Mouse (Mus musculus) CD4-positive, CD25-positive, alpha-beta regulatory T cell, adult 2 months (primary cell): ENCODE results near the gene Galp.
A peak's percentile ranks its signal among the peaks of the same experiment; 100 is the strongest.

Experiments
- DNase-seq: peaks from one replicate; pipeline ENCODE4 v3.0.0-alpha.2; 2012; ENCODE audit warnings: low read depth, low spot score

The Galp gene

DNA sequence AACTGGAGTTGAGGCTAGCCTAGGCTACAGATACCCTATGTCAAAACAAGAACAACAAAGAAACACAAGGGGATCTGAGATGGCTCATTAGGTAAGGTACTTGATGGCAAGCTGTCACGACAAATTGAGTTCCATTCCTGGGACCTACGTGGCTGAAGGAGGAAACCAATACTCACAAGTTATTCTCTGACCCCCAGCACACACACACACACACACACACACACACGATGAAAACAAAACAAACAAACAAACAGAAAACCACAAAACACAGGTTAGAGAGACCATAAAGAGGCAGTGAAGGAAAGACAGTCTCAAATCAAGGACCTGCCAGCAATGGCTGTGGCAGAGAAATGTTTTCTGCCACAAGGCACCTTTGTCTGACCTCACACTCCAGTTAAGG, at the start of gene Galp:
TSS of gene Galp (plus strand) at position 301 of the 400 bp plus-strand sequence.
- DNase-seq: no peak

DNA sequence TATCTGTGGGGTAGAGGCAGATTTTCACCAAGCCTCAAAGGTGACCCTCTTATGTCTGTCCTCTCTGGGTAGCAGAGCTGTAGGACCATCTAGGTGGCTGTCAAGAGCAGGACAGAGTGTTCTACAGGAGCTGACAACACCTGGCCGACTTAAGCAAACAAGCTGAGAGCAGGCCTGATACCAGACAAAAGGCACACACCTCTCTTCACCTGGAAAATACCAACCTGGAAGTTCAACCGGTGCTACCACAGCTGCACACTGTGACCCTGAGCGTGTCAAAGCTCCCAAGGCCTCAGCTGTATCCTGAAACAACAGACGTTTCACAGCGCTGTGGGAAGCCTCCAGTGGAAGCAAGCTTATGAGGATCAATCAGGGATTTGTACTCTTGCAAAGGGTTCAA, 49.2 kb upstream of the Galp start:
- no peak for DNase-seq

DNA sequence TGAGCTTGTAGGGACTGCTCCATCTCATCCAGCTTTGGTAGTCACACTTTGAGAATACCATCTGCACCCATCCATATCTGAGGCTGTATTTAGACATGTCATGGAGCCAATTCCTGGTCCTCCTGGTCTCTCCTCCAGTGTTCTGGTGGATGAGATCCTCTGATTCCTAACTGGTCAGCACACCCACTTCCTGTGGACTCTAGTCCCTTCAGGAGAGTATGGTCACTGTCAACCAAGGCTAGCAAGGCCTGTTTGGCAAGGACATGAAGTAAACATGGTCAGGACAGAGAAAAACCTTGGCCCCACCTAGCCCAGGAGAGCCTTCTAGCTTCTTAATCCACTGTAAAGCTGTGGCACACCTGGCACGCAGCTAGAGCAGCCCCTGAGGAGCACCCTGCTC, 45.6 kb upstream of the Galp start:
- DNase-seq: no peak

DNA sequence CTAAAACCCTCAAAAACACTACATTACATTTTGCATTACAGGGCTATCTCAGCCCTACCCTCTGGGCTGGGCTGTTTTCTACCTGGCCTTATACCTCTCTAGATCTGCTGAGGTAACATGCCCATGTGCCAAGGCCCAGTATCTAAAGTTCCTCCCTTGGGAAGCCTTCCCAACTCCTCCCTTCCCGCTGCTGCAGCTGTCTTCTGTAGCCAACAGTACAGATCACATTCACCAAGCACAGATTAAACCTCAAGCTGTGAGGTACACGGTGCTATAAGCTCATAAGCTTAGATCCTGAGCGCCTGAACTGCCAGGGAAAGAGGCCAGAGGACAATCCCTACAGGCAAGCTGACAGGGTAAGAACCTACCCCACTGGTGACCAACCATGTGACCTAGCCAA, 44.9 kb upstream of the Galp start:
- no peak for DNase-seq

DNA sequence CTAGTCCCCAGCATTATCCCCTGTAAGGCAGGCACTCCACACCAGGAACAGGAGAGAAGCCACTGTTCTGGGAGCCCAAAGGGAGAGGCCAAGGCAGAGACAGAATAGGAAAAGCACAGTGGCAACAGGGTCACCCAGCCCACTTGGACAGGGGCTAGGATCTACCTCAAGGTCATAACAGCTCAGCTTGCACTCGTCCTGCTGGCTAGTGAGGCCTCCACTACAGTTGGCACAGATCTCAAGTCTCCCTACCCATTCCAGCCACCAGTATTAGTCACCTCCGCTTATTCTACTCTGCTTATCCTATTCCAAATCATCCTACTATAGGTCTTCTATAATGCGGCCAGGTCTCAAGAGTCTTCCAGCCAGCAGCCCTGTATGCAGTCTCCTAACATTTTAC, 43.8 kb upstream of the Galp start:
- no peak for DNase-seq

DNA sequence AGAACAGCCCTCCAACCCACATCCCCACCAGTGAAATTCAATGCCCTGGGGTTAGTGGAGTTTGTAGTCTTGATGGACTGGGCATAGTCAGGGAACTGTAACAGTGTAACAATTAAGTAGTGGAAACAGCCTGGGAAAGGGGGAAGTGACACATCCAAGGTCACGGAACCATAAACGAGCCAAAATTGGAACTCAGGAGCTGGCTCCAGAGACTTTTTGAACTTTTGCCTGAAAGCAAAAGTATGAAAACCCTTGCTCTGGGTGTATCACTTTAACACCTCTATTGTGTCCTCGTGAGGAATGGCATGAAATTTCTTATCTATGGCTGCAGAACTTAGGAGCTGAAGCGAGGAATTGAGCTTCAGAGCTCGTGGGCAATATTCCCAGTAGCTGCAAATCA, 42.7 kb upstream of the Galp start:
- DNase-seq: no peak

DNA sequence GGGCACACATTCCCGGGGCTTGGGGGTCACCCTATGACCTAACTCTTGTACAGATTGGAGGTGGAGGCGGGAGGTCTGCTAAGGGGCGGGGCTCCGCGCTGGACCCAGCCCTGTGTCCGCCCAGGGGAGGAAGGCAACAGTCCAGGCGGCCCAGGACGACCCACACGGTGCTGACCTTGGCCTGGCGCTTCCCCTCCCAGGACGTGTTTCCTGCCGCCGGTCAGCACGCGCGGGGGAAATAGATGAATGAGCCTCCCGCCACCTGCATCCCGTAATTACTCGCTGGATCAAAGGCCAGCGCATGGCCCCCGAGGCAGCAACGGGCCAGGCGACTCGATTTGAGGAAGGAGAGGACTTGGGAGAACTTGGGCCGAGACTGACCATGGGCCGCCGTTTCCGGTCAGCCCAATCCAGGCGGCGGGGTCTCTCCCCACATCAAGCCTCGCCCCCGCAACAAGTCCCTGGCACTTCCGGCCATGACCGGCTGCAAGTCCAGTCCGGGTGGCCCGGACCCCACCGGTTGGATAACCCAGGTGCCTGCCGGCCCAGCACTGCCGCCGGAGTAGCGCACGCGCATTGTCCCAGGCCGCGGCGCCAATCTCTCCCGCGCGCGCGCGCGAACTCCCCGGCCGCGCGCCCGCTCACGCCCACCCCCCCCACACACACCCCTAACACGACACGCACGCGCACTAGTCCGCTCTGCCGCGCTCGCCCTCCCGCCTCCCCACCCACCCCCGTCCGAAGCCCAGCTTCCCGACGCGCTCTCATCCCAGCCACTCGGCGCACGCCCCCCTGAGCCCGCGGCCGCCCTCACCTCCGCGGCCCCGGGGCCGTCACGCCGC, 41.6 kb upstream of the Galp start:
- DNase-seq: peak; percentile 93

DNA sequence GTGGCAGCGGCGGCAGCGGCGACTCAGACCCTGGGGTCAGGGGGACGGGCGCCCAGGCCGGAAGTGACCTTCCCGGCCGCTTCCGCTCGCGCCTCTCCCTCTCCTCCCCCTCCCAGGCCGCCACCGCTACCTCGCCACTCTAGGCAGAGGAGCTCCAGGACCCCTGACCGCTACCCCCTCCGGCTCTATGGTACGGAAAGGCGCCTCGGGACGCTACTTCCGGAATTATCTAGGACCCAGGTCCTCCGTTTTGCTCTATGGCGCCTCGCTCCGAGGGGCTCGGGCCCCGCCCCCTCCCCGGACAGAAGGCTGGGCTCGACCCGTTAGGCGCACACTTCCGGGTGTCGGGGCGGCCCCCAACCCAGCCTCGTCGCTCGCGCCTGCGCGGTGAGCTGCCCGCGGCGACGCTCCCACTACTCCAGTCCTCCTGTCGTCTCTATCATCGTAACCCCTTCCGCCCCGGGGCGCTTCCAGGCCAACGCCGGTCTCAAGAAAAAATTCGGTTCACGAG, 40.9 kb upstream of the Galp start, which contains the start of gene Zfp787:
TSS of gene Zfp787 (minus strand) at position 97 of the 511 bp plus-strand sequence.
- DNase-seq: peak; percentile 96

DNA sequence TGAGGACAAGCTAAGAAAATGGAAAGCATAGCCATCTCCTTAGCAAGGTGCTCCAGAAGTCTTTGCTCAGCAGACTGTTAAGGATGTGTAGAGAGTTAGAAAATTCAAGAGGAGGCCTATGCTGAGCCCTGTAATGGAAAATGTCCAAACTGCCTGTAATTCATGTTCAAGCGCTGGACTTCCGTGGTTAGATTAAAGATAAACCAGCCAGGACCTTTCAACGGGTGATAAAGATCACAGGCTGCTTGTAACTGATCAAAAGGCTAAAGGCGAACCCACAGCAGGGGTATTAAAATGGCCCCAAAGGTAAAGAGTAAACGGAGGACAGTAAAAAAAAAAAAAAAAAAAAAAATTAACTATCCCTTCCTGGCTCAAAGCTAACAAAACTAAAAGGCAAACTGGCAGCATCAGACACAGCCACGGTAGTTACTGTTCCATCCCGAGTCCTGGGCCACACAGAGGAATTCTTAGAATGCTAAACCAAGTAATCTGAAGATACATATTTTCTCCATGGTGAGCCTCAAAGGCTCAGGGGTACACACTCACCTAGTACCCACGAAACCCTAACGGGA, 39.9 kb upstream of the Galp start:
- DNase-seq: no peak

DNA sequence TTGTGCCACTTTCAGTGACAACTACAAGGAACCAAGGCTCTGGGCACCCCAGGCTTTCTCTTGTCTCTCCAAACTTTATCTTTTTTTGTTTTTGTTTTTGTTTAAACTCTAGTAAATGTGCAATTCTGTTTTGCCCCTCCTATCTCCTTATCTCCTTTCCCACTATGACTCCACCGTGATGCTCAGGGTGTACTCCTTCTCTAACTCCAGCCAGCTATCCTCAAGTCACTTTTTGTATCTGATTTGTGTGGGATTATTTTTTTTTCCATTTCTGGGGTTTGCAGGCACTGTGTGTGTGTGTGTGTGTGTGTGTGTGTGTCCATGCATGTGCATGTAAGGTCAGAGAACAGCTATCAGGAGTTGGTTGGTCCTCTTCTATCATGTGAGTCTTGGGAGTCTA, 39.4 kb upstream of the Galp start:
- DNase-seq: no peak

DNA sequence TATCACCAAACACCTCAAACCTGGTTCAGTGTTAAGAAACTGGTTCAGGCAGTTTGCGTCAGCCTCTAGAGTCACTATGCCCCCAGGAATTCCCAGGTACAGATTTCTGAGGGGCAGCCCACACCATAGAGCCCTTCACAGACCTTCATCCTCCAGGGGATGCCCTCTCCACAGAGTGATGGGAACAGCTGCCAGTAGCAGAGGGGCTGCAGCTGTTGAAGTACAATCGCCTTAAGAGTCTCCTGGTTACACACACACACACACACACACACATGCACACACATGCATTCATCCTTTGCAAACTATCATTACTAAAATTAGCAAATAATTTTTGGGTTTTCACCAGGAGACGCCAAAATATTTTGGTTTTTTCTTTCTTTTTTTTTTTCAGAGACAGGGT, 37.3 kb upstream of the Galp start:
- DNase-seq: no peak

DNA sequence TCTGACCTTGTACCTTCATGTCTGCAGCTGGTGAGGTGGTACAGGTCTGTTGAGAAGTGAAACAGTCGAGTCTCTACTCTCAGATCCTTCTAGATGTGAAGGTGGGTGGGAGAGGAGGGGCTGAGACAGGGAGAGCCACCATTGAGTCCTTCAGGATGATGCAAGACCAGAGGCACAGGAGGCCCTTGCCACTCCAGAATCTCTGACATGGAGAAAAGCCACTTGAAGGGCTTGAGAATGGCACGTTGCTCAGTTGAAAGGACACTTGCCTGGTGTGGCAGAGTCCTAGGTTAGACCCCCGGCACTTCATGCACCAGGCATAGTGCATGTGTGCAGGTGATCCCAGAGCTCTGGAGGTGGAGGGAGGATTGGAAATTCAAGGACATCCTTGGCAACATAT, 35.3 kb upstream of the Galp start:
- DNase-seq: no peak

DNA sequence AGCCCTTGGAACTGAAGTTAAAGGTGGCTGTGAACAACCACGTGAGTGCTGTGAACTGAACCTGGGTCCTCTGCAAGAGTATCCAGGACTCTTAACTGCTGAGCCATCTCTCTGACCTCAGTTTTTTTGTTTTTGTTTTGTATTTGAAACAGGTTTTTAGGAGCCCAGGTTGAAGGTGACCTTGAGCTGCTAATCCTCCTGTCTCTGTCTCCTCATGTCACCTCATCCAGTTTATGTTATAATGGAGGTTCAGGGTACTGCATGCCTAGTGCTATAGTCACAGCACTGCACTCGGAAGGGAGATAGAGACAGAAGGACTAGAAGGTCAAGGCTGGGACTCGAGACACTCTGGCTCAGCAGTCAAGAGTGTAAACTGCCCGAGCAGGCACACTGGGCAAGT, 34.7 kb upstream of the Galp start:
- no peak for DNase-seq

DNA sequence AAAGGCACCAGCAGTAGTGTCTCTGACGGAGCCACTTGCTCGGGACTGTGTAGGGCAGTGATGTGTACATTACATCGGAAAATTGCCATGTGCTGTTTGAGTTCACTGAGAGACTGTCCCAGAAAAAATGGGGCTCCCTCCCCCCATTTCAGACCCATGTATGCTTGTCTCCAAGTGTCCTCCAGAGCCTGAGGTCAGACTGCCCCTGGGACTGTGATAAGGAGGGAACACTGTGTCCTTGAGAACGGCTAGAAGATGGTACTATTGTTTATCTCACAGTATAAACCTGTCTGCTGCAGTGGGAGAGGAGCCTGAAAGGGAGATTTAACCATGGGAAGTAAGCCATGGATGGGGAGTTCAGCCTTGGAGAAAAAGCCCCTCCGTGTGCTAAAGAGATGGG, 32.2 kb upstream of the Galp start:
- DNase-seq: no peak

DNA sequence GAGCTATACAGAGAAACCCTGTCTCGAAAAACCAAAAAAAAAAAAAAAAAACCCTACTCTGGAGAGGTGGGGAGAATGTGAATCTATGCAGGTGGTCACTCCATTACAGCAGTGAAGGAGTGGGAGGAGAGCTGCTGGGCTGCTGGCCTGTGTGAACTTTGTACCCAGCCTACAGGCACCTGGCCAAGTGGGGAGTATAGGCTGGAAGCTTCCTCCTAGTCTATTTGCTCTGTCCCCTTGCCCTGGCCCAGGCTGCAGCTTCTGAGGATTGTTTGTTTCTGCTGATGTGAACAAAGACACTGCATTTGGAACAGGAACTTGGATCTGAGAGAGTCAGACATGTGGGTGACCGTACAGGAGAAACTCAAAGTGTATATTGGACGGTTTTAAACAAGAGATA, 27.5 kb upstream of the Galp start:
- no peak for DNase-seq

DNA sequence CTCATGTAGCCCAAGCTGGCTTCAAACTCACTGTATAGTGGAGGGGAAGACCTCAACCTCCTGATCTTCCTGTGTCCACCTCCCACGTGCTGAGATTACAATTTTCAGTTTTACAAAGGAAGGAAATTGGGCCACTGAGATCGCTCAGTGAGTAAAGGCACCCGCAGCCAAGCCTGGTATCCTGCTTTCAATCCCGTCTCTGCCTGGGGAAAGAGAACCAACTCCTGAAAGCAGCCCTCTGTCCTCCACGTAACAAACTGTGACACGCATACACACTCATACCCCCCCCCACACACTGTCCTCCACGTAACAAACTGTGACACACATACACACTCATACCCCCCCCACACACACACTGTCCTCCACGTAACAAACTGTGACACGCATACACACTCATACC, 26.5 kb upstream of the Galp start:
- DNase-seq: no peak

DNA sequence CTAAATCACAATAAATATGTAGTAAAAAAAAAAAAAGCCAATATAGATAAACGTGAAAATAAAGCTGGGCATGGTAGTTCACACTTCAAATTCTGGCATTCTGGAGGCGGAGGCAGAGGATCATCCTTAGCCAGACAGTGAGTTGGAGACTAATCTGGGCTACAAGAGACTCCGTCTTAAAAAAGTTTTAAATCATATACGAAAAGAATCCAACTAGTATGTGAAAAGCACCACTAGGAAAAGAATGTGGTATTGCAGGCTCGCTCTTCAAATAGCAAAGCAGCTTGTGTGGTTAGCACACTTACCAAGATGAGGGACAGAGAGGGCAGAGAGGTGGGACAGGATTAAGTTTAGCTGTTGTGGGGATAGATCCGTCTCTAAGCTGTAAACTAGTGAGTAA, 26.0 kb upstream of the Galp start:
- no peak for DNase-seq

DNA sequence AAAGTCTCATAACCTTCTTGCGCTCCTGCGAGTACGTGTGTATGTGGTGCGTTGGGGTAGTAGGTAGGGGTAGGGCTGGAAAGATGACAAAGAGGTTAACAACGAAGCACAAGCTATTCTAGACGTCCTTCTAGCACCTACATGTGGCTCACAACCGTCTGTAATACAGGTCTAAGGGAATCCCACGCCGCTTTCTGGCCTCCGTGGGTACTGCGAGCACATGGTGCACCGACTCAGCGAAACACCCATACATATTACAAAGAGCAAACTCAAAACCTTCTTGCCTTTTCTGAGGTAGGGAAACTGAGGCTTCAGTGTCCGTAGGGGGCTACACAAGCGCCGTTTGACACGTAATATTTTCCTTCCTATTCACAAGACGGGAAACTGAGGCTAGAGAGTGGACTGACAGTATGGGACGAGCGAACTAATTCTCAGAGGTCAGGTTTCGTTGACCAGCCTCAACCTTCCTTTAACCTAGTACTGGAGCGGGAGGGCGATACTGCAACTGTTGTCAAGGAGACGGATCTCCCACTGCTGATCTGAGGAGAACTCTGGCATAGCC, 25.4 kb upstream of the Galp start:
- peak; percentile 86 for DNase-seq

DNA sequence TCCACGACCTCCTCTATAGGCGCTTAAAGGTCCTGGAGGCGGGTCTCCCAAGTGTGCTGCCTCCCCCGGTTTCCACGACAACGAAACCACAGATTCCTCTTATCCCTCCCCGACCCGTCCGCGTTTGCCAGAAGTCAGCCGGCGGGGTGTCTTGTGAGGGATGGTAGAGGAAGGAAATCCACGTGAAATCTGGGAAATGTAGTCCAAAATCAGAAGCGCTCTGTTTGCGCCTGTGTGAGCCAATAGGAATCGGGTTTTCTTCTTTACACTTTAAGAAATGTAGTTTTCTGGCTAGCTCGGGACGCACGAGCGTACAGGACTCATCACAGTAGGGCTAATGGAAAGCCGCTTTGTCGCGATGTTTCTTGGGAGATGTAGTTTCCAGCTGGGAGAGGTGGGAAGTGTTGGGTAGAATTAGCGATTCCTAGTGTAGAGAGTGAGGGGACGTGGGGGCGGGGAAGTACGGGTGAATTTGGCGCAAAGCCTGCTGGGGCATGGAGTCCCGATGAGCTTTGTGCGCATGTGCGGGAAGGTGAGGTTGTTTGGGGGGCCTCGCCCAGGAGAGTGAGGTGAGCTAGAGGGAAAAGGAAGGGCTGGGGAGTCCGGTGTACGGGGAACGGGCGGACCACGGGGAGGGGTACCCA, 24.8 kb upstream of the Galp start, which contains the start of gene Zfp444:
TSS of gene Zfp444 (plus strand) at position 221 of the 644 bp plus-strand sequence.
- peak; percentile 96 for DNase-seq

DNA sequence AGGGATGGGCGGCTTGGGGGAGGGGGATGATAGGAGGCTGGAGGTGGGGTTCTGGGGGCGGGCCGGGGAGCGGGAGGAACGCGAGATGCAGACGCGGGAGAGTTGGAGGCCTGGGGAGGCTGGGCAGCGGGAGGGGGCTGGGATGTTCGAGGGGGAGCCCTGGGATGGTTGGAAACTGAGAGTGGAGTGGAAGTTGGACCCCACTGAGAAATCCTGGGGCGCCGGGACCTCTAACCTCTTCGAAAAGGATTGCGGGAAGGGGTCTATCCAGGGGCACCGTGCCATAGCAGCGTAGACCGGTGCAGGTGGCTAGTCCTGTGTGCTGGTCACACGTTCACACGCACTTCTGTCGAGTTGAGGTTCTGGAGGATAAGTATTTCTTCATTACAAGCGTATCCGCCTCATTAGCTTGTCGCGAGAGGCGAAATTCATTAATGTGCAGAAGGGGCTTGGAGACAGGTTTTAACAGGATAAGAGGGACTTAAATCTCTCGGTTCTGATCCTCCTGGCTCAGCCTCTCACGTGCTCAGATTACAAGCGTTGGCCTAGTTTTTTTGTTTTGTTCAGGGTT, 24.1 kb upstream of the Galp start:
- DNase-seq: no peak

DNA sequence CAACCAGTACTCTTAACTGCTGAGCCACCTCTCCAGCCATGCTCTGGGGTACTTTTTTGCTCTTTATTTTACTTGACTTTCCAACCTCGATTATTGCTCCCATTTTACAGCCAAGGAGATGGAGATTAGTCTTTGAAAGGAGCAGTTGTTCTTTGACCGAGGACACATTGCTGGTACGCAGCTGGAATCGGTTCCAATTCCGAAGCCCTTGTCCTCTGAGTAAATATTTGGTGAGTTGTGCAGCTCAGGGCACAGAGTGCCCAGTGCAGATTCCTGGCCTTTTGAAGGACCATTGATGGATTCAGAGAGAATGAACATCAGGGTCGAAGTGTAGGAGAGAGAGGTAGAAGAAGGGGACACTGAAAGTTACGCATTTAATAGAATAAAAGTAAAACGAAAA, 23.0 kb upstream of the Galp start:
- DNase-seq: no peak
